Mouse (Mus musculus) monocyte, adult 5-6 weeks (primary cell): ENCODE results near the gene Palm. TPM values are rescaled to one million over a fixed set of nuclear protein-coding genes. Genes with fewer than 3 reads are reported as not detected.

ENCODE experiments used
- ATAC-seq: fragments of 153-309, 156-312 bp; replicated peaks from 2 replicates; pipeline ENCODE4 v1.8.0; 2017; ENCODE audit warnings: mild to moderate bottlenecking; ENCODE audit not compliant: low TSS enrichment, insufficient number of reproducible peaks, severe bottlenecking, poor library complexity, low FRiP score
- total RNA-seq: library from RNA; stranded (forward); fragments of 200-1000, 200-491, 200-594 nt; gene quantifications from 3 replicates; pipeline ENCODE4 v1.2.3, GENCODE M21; 2017

The Palm gene
- total RNA-seq, 1 experiment from 2014 or later, result 27.0 TPM

GRCm38 (mm10) chr10:79840644-79841551 is 47.5 kb downstream of the Palm start:
- peak; percentile 25; the same call in 1 of the 2 replicates for ATAC-seq

- ATAC-seq, result no peak
Measured at GRCm38 (mm10) chr10:79842322-79842721, 49.0 kb downstream of the Palm start.

GRCm38 (mm10) chr10:79843476-79843875 is 50.1 kb downstream of the Palm start:
- no peak for ATAC-seq

- ATAC-seq, result no peak
Measured at GRCm38 (mm10) chr10:79846553-79846952, 53.2 kb downstream of the Palm start.

- ATAC-seq, result no peak
Measured at GRCm38 (mm10) chr10:79849941-79850628, 56.7 kb downstream of the Palm start.

- ATAC-seq, result no peak
Measured at GRCm38 (mm10) chr10:79851653-79852052, 58.3 kb downstream of the Palm start.

- ATAC-seq, result no peak
Measured at GRCm38 (mm10) chr10:79852107-79852789, 58.9 kb downstream of the Palm start.

- no peak for ATAC-seq
Measured at GRCm38 (mm10) chr10:79852827-79853226, 59.5 kb downstream of the Palm start.

GRCm38 (mm10) chr10:79853392-79853791 is 60.0 kb downstream of the Palm start:
- no peak for ATAC-seq

GRCm38 (mm10) chr10:79853860-79854795 is 60.8 kb downstream of the Palm start, which contains the start of gene Ptbp1:
Gene Ptbp1, plus strand, starts transcription at chr10:79854427.
- peak; percentile 87 for ATAC-seq

GRCm38 (mm10) chr10:79854801-79855541 is 61.6 kb downstream of the Palm start:
- no peak for ATAC-seq

GRCm38 (mm10) chr10:79855558-79856184 is 62.3 kb downstream of the Palm start:
- ATAC-seq, result no peak

GRCm38 (mm10) chr10:79856280-79856679 is 62.9 kb downstream of the Palm start:
- ATAC-seq, result no peak

GRCm38 (mm10) chr10:79856704-79857451 is 63.5 kb downstream of the Palm start:
- no peak for ATAC-seq

GRCm38 (mm10) chr10:79857452-79857811 is 64.1 kb downstream of the Palm start:
- no peak for ATAC-seq

- no peak for ATAC-seq
Measured at GRCm38 (mm10) chr10:79857894-79858293, 64.5 kb downstream of the Palm start.
